Mouse (Mus musculus) liver, adult 2 months (tissue): ENCODE measurements around the gene Nectin2. TPM values are rescaled to one million over a fixed set of nuclear protein-coding genes. Genes with fewer than 3 reads are reported as not detected.

Experiments
- DNase-seq: peaks from one replicate; pipeline ENCODE4 v3.0.0-alpha.2; 2011; ENCODE audit warnings: low read depth, low spot score; ENCODE audit errors: extremely low read depth
- H3K27ac ChIP-seq: fragments of 200-500 bp; replicated peaks from 2 replicates; pipeline ENCODE4 v1.5.1; 2012; ENCODE audit warnings: low read depth, mild to moderate bottlenecking, control low read depth, inconsistent platforms, low read length; ENCODE audit not compliant: insufficient read depth
- H3K27me3 ChIP-seq: fragments of 200-500 bp; 2 replicates; pipeline ENCODE4 v1.6.1; 2012; ENCODE audit warnings: mild to moderate bottlenecking, moderate library complexity, low read length, inconsistent platforms; ENCODE audit not compliant: control insufficient read depth, insufficient read depth
- H3K36me3 ChIP-seq: fragments of 200-500 bp; 2 replicates; pipeline ENCODE4 v1.6.1; 2012; ENCODE audit warnings: low read length, inconsistent platforms; ENCODE audit not compliant: control insufficient read depth, insufficient read depth
- H3K4me1 ChIP-seq: fragments of 200-500 bp; 2 replicates; pipeline ENCODE4 v1.6.1; 2011; ENCODE audit warnings: low read length; ENCODE audit not compliant: control insufficient read depth, insufficient read depth
- H3K4me3 ChIP-seq: fragments of 200-500 bp; 2 replicates; pipeline ENCODE4 v1.5.1; 2011; ENCODE audit warnings: low read depth, mild to moderate bottlenecking, control low read depth, low read length, moderate library complexity; ENCODE audit not compliant: insufficient read depth
- H3K79me2 ChIP-seq: fragments of 200-500 bp; 2 replicates; pipeline ENCODE4 v1.6.1; 2012; ENCODE audit warnings: inconsistent platforms, mild to moderate bottlenecking, low read length, moderate library complexity; ENCODE audit not compliant: control insufficient read depth, insufficient read depth
- H3K9ac ChIP-seq: fragments of 200-500 bp; 2 replicates; pipeline ENCODE4 v1.6.1; 2012; ENCODE audit warnings: low read depth, mild to moderate bottlenecking, control low read depth, inconsistent platforms, low read length
- CTCF ChIP-seq: fragments of 200-500 bp; IDR thresholded peaks from 2 replicates; pipeline ENCODE4 v1.5.1; 2011; ENCODE audit warnings: low read depth, low read length, control low read depth
- POLR2A ChIP-seq: fragments of 200-500 bp; IDR thresholded peaks from 2 replicates; pipeline ENCODE4 v1.6.1; 2011; ENCODE audit warnings: low read length, control low read depth; ENCODE audit not compliant: insufficient read depth; ENCODE audit errors: extremely low read depth
- WGBS: fragments of 180-500 bp; shearing (Covaris S2); methylation state at CpG from one replicate; pipeline ENCODE4 v1.1.7; 2018; 5-methylcytosine and 5-hydroxymethylcytosine counted together
- polyA plus RNA-seq: library from polyadenylated mRNA; depleted of rRNA; stranded (reverse); fragments of >200 nt; gene quantifications from 2 replicates; pipeline ENCODE4 v1.2.3, GENCODE M21; 2012
- total RNA-seq: library from RNA; depleted of rRNA; stranded (reverse); fragments of >200 nt; gene quantifications from 2 replicates; pipeline ENCODE4 v1.2.3, GENCODE M21; 2014

Gene Nectin2
- total and polyA plus RNA-seq, 2 experiments: 17.8 to 68.7 TPM

DNA sequence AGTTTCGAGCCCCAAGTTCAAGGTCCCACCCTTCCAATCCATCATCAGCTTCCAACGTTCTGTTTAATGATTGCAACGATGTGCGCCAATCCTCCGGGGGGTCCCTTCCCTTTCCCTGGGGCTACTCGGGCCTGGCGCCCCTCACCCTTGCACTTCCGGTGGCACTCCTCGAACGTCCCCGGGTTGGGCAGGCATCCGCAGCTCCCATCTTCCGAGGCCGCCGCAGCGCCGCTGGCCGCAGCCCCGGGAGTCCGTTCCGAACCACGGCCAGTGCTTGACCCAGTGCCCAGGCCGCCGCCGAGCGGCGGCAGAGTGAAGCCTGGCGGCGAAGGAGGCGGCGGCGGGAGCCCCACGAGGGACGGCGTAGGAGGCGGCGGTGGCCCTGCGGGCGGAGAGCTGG, 35.4 kb downstream of the Nectin2 start:
- no peak for DNase-seq
- H3K36me3 ChIP-seq: peaks cover 7% of the 10 kb centered on the region; the same call in 1 of the 2 replicates
- peak overlapping the region; percentile 75 for H3K27ac ChIP-seq
- peaks cover 6% of the 10 kb centered on the region for H3K4me1 ChIP-seq
- H3K27me3 ChIP-seq: no peaks in the 10 kb centered on the region
- peak overlapping the region; percentile 93 for H3K4me3 ChIP-seq
- under 1% methylated on average over 39 of the region's 39 CpGs for WGBS
- H3K9ac ChIP-seq: peak overlapping the region; percentile 92
- TF ChIP-seq POLR2A (no peak), CTCF (no peak)
- 0 out of 2 replicates have a peak, but pooled peaks cover 3% of the 10 kb centered on the region for H3K79me2 ChIP-seq

DNA sequence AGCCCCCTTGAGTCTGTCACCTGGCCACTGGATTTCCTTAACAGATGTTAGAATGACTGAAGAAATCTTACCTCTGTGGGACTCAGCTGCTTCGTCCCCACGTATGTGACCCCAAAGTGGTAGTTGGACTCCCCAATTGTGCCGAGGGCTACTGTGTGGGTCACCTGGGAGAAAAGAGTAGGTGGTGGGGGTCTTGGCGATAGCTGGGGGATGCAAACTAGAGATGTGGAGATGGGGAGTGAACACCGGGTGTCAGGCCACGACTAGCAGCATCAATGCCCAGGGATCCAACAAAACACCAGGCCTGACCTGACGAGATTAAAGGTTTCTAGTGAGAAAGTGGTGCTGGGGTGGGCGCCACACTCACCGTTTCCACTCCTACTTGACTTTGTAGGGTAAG, 36.7 kb downstream of the Nectin2 start:
- peaks cover 10% of the 10 kb centered on the region; the same call in 1 of the 2 replicates for H3K36me3 ChIP-seq
- no peak for TF ChIP-seq CTCF
- TF ChIP-seq POLR2A: no peak
- H3K9ac ChIP-seq: no peak overlapping the region
- DNase-seq: no peak
- 0 out of 2 replicates have a peak, but pooled peaks cover 6% of the 10 kb centered on the region for H3K79me2 ChIP-seq
- no peak overlapping the region for H3K27ac ChIP-seq
- 81% methylated on average over 9 of the region's 9 CpGs for WGBS
- H3K4me3 ChIP-seq: no peak overlapping the region
- H3K4me1 ChIP-seq: peaks cover 6% of the 10 kb centered on the region
- no peaks in the 10 kb centered on the region for H3K27me3 ChIP-seq

- Histone ChIP-seq H3K4me3 (no peak overlapping the region), H3K27me3 (no peaks in the 10 kb centered on the region), H3K79me2 (0 out of 2 replicates have a peak, but pooled peaks cover 6% of the 10 kb centered on the region), H3K36me3 (peaks cover 12% of the 10 kb centered on the region; the same call in 1 of the 2 replicates), H3K27ac (no peak overlapping the region), H3K4me1 (peaks cover 6% of the 10 kb centered on the region), H3K9ac (no peak overlapping the region)
- DNase-seq: peak; percentile 45
- TF ChIP-seq POLR2A (no peak), CTCF (peak; percentile 50)
- WGBS: 27% methylated on average over 4 of the region's 4 CpGs
Observed at GRCm38 (mm10) chr7:19713196-19713595, 37.1 kb downstream of the Nectin2 start.

DNA sequence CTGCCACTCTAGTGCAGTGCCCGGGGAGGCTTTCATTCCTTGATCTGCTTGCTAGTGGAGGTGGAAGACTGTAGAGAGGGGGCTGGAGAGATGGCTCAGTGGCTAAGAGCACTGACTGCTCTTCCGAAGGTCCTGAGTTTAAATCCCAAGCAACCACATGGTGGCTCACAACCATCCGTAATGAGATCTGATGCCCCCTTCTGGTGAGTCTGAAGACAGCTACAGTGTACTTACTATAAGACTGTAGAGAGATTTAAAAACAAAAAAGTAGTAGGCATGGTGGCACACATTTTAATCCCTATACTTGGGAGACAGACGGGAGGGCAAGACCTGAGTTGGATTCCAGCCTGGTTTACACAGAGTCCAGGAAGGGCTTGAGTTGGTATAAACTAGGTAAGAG, 37.9 kb downstream of the Nectin2 start:
- Histone ChIP-seq H3K27ac (no peak overlapping the region), H3K9ac (no peak overlapping the region), H3K4me3 (no peak overlapping the region), H3K4me1 (peaks cover 6% of the 10 kb centered on the region), H3K79me2 (0 out of 2 replicates have a peak, but pooled peaks cover 6% of the 10 kb centered on the region), H3K27me3 (no peaks in the 10 kb centered on the region), H3K36me3 (peaks cover 15% of the 10 kb centered on the region; the same call in 1 of the 2 replicates)
- no peak for TF ChIP-seq POLR2A
- no peak for TF ChIP-seq CTCF
- peak; percentile 39 for DNase-seq
- WGBS: 71% methylated on average over 4 of the region's 4 CpGs

- H3K27ac ChIP-seq: no peak overlapping the region
- DNase-seq: no peak
- H3K4me1 ChIP-seq: peaks cover 6% of the 10 kb centered on the region
- H3K79me2 ChIP-seq: 0 out of 2 replicates have a peak, but pooled peaks cover 6% of the 10 kb centered on the region
- WGBS: 92% methylated on average over 10 of the region's 10 CpGs
- no peak overlapping the region for H3K4me3 ChIP-seq
- no peaks in the 10 kb centered on the region for H3K27me3 ChIP-seq
- peaks cover 15% of the 10 kb centered on the region; the same call in 1 of the 2 replicates for H3K36me3 ChIP-seq
- TF ChIP-seq CTCF (no peak), POLR2A (no peak)
- H3K9ac ChIP-seq: no peak overlapping the region
Observed at GRCm38 (mm10) chr7:19710650-19711049, 39.6 kb downstream of the Nectin2 start.

DNA sequence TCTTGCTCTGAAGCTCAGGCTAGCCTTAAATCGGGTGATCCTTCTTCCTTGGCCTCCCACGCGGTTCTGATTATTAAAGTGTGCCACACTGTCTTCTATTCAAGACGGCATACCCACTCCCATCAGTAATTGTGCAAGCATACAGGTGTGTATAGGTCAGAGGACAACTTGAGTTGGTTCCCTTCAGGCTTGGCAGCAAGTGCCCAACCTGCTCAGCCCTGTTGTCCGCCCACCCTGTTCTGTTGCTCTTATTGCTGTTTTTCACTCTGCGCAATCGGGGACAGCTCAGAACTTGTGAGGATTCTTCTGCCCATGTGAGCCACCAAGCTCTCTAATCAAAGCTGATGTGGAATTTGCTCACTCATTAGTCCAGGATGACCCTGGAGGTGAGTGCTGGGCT, 45.0 kb downstream of the Nectin2 start:
- peaks cover 8% of the 10 kb centered on the region; the same call in 1 of the 2 replicates for H3K36me3 ChIP-seq
- no peak for DNase-seq
- peaks cover 24% of the 10 kb centered on the region for H3K4me1 ChIP-seq
- H3K27ac ChIP-seq: no peak overlapping the region
- no peak overlapping the region for H3K4me3 ChIP-seq
- H3K79me2 ChIP-seq: 0 out of 2 replicates have a peak, but pooled peaks cover 3% of the 10 kb centered on the region
- H3K27me3 ChIP-seq: no peaks in the 10 kb centered on the region
- 89% methylated on average over 7 of the region's 7 CpGs for WGBS
- no peak overlapping the region for H3K9ac ChIP-seq
- TF ChIP-seq POLR2A: no peak
- no peak for TF ChIP-seq CTCF
